Mouse (Mus musculus): Measurements from ENCODE around the gene Folr1. TPM values are rescaled to one million over a fixed set of nuclear protein-coding genes. Genes with fewer than 3 reads are reported as not detected.

Folr1 gene
- polyA plus RNA-seq (2015; fragmentation: Nextera tagmentation; extraction: Ambion mirVana), result 1.1 and 2.5 TPM in 2 replicates

DNA sequence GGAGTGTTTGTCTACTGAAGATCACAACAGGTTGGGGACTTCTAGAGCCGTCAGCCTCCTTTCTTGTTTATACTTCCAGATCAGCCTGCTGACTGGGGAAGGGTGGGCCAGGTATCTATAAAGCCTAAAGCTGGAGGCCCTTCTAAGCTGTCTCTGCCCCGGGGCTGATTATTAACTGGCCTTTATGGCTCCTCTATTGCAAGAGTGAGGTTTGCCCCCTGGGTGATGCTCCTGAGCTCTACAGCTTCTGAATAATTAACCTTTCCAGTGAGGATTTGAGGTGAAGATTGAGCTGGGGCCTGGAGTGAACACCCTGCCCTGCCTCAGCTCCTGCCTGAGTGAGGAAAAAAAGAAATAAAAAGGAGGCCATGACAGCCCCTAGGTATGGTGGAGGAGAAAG is at the start of gene Folr1:
Gene Folr1 (minus strand): TSS at position 160 of the 400 bp plus-strand sequence.

DNA sequence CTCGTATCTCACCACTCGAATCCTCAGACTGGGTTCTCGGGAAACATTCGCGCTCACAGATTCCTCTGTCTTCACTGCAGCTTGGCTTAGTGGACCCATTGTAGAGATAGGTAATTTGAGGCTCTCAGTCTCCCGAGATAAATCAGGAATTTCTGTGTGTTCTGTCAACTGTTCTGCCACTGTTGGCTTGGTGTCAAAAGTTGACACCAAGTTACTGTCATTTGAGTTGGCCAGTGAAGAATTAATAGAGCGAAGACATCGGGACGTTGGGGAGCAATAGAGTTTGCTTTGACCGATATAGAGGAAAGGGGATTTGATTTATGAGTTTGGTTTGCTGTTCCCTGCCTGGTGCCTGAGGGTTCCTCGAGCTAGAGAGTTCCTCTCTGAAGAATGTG is 35.7 kb upstream of the Folr1 start, which contains the start of gene Tomt:
Gene Tomt (minus strand): TSS at position 73 of the 395 bp plus-strand sequence.

DNA sequence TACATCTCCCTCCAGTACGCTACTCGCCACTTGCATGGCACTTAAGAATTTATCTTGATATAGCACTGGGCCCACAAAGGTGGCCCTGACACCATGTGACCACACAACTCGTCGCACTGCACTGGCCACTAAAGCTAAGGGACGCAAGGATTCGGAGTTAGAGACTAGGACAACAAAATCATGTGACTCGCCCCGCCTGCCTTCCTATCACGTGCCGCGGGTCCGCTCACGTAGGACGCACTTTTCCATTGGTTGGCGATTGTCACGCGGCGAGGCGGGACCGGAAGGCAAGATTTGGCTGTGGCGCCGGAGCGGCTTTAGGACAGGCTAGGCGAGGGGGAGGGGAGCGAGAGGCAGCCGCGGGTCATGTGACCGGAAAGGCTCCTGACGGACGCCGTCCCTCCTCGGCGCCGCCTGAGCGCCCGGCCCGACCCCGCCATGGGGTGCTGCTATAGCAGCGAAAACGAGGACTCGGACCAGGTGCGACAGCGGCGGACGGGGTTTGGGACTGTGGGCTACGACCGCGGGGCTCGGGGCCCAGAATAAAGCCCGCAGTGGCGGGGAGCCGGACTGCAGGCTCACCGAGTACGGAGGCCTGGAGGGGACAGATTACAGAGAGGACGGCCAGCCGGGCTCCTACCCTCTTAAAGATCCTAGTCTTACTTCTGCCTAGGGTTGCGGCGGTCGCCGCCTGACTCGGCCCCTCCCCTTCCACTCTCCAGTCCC is 35.1 kb upstream of the Folr1 start, which contains the start of gene Lamtor1:
Gene Lamtor1 (plus strand): TSS at position 344 of the 726 bp plus-strand sequence.

DNA sequence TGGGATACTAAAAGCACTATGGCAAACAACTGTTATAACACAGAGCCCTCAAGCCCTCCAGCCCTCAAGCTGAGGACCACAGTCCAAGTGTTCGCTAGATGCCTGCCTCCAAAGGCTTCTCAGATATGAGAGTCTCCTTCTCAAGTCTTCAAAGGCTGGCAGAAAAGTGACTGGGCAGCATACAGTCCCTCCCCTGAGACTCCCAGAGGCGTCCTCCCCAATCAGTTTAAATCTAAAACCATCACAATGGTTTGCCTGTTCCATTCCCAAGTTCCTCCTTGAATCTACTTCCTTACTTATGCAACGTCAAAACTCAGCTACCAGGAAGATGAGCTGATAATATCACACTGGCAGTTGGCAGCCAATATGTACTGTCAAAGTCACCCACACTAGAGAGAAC is 7.2 kb downstream of the Folr1 start, which contains the start of gene Anapc15:
Gene Anapc15 (plus strand): TSS at position 301 of the 400 bp plus-strand sequence.

DNA sequence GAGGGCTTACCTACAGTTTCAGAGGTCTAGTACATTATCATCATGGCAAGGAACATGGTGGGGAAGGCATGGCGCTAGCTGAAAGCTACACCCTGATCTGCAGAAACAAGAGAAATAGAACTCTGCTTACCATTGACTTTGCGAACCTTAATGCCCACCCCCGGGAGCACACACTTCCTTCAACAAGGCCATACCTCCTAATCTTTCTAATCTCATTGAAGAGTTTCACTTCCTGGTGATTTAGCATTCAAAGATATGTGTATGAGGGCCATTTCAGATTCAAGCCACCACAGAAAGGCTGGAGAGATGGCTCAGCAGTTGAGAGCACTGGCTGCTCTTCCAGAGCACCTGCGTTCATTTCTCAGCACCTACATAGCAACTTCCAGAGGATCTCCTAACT is 13.5 kb downstream of the Folr1 start, which contains the start of gene Folr2:
Gene Folr2 (minus strand): TSS at position 101 of the 400 bp plus-strand sequence.

DNA sequence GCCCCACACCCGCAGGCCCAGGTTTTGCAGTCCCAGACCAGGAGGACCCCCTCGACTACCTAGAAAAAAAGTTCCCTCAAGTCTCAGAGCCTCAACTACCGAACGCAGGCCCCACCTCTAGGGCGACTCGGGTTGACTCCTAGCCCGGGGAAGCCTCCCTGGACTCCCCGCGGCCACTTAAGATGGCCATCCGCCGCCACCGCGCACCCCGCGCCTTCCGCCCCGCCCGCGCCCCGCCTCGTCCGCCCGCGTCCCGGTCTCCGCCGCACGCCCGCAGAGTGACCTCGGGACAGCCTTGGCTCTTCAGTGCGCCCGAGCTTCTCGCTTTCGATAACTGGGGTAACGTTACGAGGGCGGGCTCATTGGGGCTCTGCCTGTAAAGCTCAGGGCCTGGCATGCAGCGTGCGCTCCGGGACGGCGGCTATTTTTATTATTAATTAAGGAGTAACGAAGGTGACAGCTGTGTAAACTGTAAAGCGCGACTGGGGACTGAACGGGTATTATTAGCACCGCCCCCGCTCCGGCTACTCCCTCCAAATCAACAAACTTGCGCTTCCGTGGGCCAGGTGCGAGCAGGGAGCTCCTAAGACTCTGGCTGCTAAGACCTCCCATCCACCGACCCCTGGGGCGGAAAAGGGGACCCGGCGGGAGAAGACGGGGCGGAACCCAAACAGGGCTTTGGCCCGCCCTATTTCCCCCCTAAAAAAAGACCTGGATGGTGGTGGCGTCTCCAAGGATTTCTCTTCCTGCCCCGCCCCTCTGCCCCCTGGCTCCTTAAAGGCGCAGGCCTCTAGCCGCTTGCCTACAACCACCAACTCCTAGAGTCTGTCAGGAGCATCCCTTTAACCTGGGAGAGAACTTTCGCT is 32.7 kb downstream of the Folr1 start, which contains the start of gene Inppl1:
Gene Inppl1 (minus strand): TSS at position 624 of the 866 bp plus-strand sequence.

DNA sequence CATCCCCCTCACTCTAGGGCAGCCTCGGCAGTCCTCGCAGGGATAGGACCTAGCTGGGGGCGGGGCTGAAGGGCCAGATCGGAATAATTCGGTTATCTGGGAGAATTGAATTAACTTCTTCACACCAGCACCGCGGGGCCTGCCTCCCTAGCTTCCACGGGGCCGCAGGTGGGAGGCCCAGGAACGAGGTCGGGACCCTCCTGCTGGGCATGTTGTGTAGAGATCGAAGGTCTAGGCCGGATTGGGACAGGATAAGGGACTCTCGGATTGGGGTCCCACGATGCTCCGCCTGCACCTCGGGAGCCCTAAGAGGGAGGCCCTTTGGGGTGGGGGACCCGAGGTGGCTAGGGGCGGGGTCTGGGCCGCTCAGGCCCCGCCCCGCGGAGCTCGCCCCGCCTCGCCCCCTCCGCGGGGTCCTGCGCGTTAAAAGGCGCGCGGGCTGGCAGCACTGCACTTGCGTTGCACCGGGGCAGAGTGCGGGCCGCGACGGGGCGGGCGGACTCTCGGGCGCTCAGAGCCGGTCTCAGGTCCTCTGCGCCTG is 52.7 kb downstream of the Folr1 start, which contains the start of gene Phox2a:
Gene Phox2a (plus strand): TSS at position 453 of the 541 bp plus-strand sequence.

Small RNAs within 50 kb of the gene (microRNA-seq; reads per million reads assigned to microRNA genes)
- gene Gm22655, result not detected

Other genes starting within 250 kb of the Folr1 start
- 32.5 and 35.0 TPM in 2 replicates for gene Clpb, start 207.2 kb downstream of the Folr1 start, polyA plus RNA-seq (2015; fragmentation: Nextera tagmentation; extraction: Ambion mirVana)
- 2.4 and 2.5 TPM in 2 replicates for gene Phox2a, start 52.5 kb downstream of the Folr1 start, polyA plus RNA-seq (2015; fragmentation: Nextera tagmentation; extraction: Ambion mirVana)
- 19.1 and 19.4 TPM in 2 replicates for gene Inppl1, start 32.6 kb downstream of the Folr1 start, polyA plus RNA-seq (2015; fragmentation: Nextera tagmentation; extraction: Ambion mirVana)
- 3.6 and 5.0 TPM in 2 replicates for gene Folr2, start 13.6 kb downstream of the Folr1 start, polyA plus RNA-seq (2015; fragmentation: Nextera tagmentation; extraction: Ambion mirVana)
- 48.7 and 57.7 TPM in 2 replicates for gene Anapc15, start 7.1 kb downstream of the Folr1 start, polyA plus RNA-seq (2015; fragmentation: Nextera tagmentation; extraction: Ambion mirVana)
- gene Lamtor1, start 35.1 kb upstream of the Folr1 start, polyA plus RNA-seq (2015; fragmentation: Nextera tagmentation; extraction: Ambion mirVana), result 166 and 177 TPM in 2 replicates
- not detected in 2 replicates for gene Tomt, start 35.6 kb upstream of the Folr1 start, polyA plus RNA-seq (2015; fragmentation: Nextera tagmentation; extraction: Ambion mirVana)
- 7.3 and 9.4 TPM in 2 replicates for gene Lrrc51, start 63.1 kb upstream of the Folr1 start, polyA plus RNA-seq (2015; fragmentation: Nextera tagmentation; extraction: Ambion mirVana)
- 22.7 and 23.1 TPM in 2 replicates for gene Numa1, start 63.3 kb upstream of the Folr1 start, polyA plus RNA-seq (2015; fragmentation: Nextera tagmentation; extraction: Ambion mirVana)
- gene Il18bp, start 147.9 kb upstream of the Folr1 start, polyA plus RNA-seq (2015; fragmentation: Nextera tagmentation; extraction: Ambion mirVana), result 2.7 and 2.9 TPM in 2 replicates
- gene Rnf121, start 194.7 kb upstream of the Folr1 start, polyA plus RNA-seq (2015; fragmentation: Nextera tagmentation; extraction: Ambion mirVana), result 27.7 and 28.9 TPM in 2 replicates
- gene Xndc1, start 194.7 kb upstream of the Folr1 start, polyA plus RNA-seq (2015; fragmentation: Nextera tagmentation; extraction: Ambion mirVana), result 17.4 and 22.7 TPM in 2 replicates
- 0.59 and 0.78 TPM in 2 replicates for gene Xntrpc, start 194.9 kb upstream of the Folr1 start, polyA plus RNA-seq (2015; fragmentation: Nextera tagmentation; extraction: Ambion mirVana)
- gene Trpc2, start 212.3 kb upstream of the Folr1 start, polyA plus RNA-seq (2015; fragmentation: Nextera tagmentation; extraction: Ambion mirVana), result 0.08 TPM in 1 of 2 replicates, not detected in the other
- gene Art1, start 231.0 kb upstream of the Folr1 start, polyA plus RNA-seq (2015; fragmentation: Nextera tagmentation; extraction: Ambion mirVana), result 0.22 and 0.27 TPM in 2 replicates
- 0.23 and 0.93 TPM in 2 replicates for gene Art5, start 238.7 kb upstream of the Folr1 start, polyA plus RNA-seq (2015; fragmentation: Nextera tagmentation; extraction: Ambion mirVana)
- gene Chrna10, start 246.0 kb upstream of the Folr1 start, polyA plus RNA-seq (2015; fragmentation: Nextera tagmentation; extraction: Ambion mirVana), result 0.09 TPM in 1 of 2 replicates, not detected in the other

All from neural tube, postnatal 0 days (tissue).